Mouse (Mus musculus) gastrocnemius, postnatal 25 days (tissue): ENCODE data around the gene Nmnat3. TPM values are rescaled to one million over a fixed set of nuclear protein-coding genes. Genes with fewer than 3 reads are reported as not detected.

Experiments
- DNase-seq: peaks from one replicate; pipeline ENCODE4 v3.0.0; 2022
- total RNA-seq, 2 experiments: library from RNA; stranded (reverse); gene quantifications; 1 replicate in 1 of 2; 2 replicates in 1 of 2; pipeline ENCODE4 v1.2.3; 2021

Gene Nmnat3
- total RNA-seq, 2 experiments from 2014 or later = 12.1 to 12.9 TPM

GRCm38 (mm10) chr9:98354919-98355318, 67.7 kb downstream of the Nmnat3 start:
- no peak for DNase-seq

- DNase-seq = no peak
Observed at GRCm38 (mm10) chr9:98361047-98361446, 73.8 kb downstream of the Nmnat3 start.

- no peak for DNase-seq
Observed at GRCm38 (mm10) chr9:98366075-98366474, 78.8 kb downstream of the Nmnat3 start.

- DNase-seq = no peak
Observed at GRCm38 (mm10) chr9:98367333-98367962, 80.2 kb downstream of the Nmnat3 start.

- DNase-seq = no peak
Observed at GRCm38 (mm10) chr9:98369707-98370106, 82.5 kb downstream of the Nmnat3 start.

- DNase-seq = no peak
Observed at GRCm38 (mm10) chr9:98373358-98373757, 86.1 kb downstream of the Nmnat3 start.

- no peak for DNase-seq
Observed at GRCm38 (mm10) chr9:98374897-98375296, 87.7 kb downstream of the Nmnat3 start.

- DNase-seq = no peak
Observed at GRCm38 (mm10) chr9:98375329-98376170, 88.3 kb downstream of the Nmnat3 start.

- no peak for DNase-seq
Observed at GRCm38 (mm10) chr9:98379736-98380135, 92.5 kb downstream of the Nmnat3 start.

- DNase-seq = no peak
Observed at GRCm38 (mm10) chr9:98380593-98380992, 93.4 kb downstream of the Nmnat3 start.

GRCm38 (mm10) chr9:98387741-98388632, 100.8 kb downstream of the Nmnat3 start:
- no peak for DNase-seq

GRCm38 (mm10) chr9:98388633-98388965, 101.4 kb downstream of the Nmnat3 start:
- DNase-seq = no peak

- no peak for DNase-seq
Observed at GRCm38 (mm10) chr9:98393496-98393895, 106.3 kb downstream of the Nmnat3 start.

GRCm38 (mm10) chr9:98397211-98397610, 110.0 kb downstream of the Nmnat3 start:
- no peak for DNase-seq

- no peak for DNase-seq
Observed at GRCm38 (mm10) chr9:98397866-98398265, 110.6 kb downstream of the Nmnat3 start.

- DNase-seq = no peak
Observed at GRCm38 (mm10) chr9:98400185-98400894, 113.1 kb downstream of the Nmnat3 start.

GRCm38 (mm10) chr9:98401611-98402010, 114.4 kb downstream of the Nmnat3 start:
- DNase-seq = no peak

- no peak for DNase-seq
Observed at GRCm38 (mm10) chr9:98407771-98408170, 120.5 kb downstream of the Nmnat3 start.

- DNase-seq = peak; percentile 16
Observed at GRCm38 (mm10) chr9:98409137-98409536, 121.9 kb downstream of the Nmnat3 start.

- no peak for DNase-seq
Observed at GRCm38 (mm10) chr9:98415427-98415826, 128.2 kb downstream of the Nmnat3 start.

- DNase-seq = no peak
Observed at GRCm38 (mm10) chr9:98417919-98418318, 130.7 kb downstream of the Nmnat3 start.

- no peak for DNase-seq
Observed at GRCm38 (mm10) chr9:98418346-98418745, 131.1 kb downstream of the Nmnat3 start.
